Mouse (Mus musculus): ENCODE measurements around the gene AL732309.1.
A peak's percentile ranks its signal among the peaks of the same experiment; 100 is the strongest.

AL732309.1 gene

DNA sequence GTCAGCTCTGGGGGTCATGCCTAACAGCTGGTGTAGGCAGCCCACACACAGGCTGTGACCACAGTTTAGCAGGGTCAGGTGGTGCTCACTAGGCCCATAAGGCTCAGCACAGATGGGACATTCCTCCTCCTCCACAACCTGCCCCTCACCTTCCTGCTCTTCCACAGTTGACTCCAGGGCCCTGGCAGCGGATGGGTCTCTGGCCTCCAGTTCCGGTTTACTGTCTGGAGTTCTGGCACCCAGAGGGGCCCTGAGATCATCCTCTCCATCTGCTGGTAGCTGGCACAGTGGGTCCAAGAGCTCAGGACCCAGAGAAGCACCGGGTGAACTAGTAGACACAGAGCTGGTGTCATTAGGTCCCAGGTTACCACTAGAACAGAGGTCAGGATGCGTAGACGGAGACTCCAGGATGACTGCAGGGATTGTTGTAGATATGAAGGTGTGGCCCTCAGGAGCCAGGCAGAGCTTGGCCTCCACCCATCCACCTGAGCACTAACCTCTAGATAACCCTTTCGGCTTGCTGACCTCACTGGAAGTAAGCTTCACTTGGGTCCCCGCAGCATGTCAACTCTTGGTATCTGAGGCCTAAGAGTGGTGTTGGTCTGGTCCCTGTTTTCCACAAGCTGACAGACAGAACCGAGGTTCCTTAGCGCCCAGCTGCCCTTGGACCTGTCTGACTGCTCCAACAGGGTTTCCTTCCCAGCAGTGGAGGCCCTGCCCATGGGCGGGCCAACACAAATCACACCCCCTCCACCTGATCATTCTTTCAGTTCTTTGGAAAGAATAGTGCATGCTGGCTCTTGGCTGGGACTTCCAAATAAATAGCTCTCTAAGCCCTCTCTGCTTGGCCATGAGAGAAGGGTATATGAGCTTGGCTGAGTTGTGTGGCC is at the start of gene AL732309.1:
AL732309.1 (minus strand) TSS at position 681 of the 890 bp plus-strand sequence.
- peak in 1 of 2 experiments; percentile 56 for DNase-seq

DNA sequence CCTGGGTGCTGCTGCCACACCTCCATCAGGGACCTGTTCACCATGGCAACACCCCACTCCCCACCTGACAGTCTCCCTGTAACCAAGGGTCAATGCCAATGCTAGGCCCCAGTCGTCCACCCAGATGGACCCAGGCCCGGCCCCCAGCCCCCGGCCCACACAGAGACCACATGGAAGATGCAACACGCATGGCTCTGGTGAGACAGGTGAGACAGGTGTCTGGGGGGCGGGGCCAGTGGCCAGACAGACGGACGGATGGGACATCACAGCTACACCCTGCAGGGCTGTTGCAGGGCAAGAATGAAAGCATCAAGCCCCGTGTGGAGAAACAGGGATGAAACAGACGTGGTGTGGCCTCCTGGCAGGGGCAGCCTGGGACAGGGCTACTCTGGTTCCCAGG is 47.0 kb upstream of the AL732309.1 start:
- no peak for DNase-seq

DNA sequence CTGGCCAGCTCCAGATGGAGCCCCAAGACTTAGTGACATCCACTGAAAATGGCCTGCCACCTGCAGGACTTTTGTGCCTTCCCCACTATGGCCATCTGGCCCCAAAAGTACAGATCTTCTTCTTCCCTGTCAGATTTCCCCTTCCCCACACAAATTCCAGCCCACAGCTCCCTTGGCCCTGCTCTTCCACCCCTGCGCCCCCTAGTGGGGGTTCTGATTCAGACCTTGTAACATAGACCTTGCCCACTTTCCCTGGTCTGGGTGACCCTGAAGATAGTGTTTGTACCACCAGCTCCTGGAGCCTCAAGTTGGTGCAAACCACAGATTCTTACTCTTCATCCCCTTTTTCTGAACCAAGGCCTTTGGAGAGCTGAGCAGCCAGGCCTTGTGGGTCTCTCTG is 46.2 kb upstream of the AL732309.1 start:
- DNase-seq: peak; percentile 91 to 96

DNA sequence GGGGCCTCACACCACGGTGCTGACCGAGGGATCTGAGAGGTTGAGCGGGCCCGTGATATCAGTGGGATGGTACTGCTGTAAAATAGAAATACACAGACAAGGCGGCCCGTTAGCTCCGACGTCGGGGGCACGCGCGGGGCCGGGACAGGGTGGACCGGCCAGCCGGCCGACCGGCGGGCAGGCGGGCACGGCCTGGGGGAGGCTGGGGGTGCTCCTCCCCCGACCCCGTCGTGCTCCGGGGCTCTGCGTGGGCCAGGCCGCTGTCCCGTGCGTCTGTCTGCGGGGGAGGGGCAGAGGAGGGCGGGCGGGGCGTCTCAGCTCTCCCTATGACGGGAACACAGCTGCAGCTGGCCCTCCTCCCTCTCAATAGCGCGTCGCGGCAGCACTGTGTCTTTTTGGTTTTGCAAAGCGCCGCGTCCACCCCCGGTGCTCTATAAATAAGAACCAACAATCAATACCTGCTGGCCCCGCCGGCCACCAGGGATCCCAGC is 45.4 kb upstream of the AL732309.1 start:
- DNase-seq: no peak

DNA sequence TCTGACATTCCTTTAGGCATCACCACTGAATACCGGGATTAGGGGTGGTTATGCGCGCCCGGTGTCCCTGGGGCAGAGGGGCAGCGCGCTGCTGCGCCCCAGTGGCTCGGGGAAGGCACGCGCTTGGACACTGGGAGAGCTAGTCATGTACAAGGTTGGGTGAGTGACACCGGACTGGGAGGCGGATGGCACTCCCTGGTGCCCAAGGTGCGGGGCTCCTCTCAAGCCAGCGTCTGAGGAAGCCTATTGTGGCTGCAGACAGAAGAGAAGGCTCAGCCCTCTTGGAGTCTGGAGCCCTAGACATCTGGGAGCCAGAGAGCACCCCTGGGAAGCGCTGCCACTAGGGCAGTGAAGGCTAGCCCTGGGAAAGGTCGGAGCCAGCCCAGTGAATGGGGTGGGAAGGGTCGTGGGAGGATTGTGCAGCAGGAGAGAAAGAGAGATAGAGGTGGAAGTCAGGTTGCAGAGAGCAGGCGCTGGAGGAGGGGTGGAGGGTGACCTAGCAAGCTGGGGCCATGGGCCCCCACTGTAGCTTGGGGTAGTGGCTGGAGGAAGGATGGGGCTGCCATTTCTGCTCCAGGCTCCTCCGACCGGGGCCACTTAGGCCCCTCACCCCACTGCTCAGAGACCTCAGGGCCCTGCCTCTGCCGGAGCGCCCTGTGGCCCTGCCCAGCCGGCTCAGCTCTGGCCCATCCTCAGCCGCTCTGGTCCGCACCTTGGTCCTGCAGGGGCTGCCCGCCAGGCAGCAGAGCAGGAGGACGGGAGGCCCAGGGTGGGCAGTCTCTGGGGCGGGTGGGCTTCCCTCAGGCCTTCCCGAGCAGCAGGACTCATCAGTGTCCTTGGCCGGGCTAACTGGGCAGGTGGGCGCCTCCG is 44.8 kb upstream of the AL732309.1 start:
- DNase-seq: peak in 1 of 2 experiments; percentile 52

DNA sequence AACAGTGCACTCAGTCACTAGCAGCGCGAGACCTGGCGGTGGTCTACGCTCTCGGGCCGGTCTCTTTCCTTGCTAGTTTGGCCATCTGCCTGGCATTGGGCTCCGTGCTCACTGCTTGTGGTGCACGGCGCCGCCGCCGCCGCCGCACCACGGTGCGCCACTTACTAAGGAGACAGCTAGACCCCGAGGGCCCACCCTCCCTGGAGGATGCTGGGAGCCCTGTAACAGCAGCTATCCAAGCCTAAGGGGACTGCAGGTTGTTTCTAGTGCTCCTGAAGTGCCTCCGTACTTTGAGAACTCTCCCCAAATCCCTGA is 44.1 kb upstream of the AL732309.1 start:
- peak in 1 of 2 experiments; percentile 85 for DNase-seq

DNA sequence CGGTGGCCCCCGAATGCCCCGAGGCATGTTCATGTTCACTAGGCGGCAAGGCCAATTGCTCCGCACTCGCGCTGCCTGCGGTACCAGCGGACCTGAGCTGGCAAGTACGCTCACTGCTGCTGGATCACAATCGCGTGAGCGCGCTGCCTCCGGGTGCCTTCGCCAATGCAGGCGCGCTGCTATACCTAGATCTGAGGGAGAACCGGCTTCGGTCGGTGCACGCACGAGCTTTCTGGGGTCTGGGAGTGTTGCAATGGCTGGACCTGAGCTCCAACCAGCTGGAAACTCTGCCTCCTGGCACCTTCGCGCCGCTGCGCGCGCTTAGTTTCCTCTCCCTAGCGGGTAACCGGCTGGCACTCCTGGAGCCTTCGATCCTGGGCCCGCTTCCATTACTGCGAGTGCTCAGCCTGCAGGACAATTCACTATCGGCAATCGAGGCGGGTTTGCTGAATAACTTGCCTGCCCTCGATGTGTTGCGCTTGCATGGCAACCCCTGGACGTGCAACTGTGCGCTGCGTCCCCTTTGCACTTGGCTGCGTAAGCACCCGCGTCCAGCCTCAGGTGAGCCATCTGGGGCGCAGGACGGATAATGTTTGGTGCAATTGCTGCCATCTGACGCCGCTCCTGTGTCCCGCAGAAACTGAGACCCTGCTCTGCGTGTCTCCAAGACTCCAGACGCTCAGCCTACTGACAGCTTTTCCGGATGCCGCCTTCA is 43.6 kb upstream of the AL732309.1 start:
- DNase-seq: peak; percentile 77 to 84

DNA sequence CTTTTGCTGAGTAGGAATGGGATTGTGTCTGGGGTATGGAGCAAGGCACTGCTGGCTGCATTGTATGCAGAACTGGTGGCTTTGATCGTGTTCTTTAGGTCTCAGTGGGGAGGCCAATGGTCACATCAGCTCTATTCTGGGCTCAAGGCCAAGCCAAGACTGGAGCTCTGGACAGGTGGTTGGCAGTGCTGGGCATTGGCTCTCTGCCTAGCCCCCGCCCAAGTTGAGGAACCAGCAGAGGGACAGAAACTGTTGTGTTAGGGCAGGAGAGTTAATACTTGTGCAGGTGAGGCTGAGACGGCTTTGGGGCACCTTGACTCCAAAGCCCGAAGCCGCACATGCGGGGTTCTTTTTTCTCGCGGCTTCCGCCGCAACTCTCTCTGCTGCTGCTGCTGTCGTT is 43.0 kb upstream of the AL732309.1 start, which contains the start of gene Lrrc26:
Lrrc26 (plus strand) TSS at position 265 of the 400 bp plus-strand sequence.
- peak; percentile 87 for DNase-seq

DNA sequence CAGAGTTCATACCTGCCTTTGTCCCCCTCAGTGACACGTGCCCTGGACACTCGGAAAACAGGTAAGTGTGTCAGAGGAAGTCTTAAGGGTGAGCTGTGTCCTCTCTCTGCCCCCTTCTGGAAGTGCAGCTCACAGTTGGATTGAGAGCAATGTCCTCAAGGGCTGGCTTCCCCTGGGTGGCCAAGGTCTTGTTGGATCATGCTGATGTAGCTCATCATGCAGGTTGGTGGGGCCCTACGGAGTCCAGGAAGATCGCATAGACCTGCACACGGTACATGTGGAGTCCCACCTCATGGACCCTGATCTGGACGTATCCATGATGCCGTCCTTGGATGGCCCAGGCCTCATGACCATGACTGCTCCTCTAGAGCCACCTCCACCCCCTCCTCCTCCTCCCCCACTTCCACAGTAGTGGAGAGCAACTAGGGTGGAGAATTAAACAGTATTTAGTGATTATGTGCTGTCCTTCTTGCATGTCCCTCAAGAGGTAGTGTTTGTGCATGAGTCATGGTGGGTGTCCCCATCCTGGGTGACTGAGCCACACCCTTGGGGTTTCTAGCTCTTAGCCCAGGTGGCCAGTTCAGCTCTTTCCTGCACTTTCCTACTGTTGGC is 42.2 kb upstream of the AL732309.1 start:
- peak in 1 of 2 experiments; percentile 47 for DNase-seq

DNA sequence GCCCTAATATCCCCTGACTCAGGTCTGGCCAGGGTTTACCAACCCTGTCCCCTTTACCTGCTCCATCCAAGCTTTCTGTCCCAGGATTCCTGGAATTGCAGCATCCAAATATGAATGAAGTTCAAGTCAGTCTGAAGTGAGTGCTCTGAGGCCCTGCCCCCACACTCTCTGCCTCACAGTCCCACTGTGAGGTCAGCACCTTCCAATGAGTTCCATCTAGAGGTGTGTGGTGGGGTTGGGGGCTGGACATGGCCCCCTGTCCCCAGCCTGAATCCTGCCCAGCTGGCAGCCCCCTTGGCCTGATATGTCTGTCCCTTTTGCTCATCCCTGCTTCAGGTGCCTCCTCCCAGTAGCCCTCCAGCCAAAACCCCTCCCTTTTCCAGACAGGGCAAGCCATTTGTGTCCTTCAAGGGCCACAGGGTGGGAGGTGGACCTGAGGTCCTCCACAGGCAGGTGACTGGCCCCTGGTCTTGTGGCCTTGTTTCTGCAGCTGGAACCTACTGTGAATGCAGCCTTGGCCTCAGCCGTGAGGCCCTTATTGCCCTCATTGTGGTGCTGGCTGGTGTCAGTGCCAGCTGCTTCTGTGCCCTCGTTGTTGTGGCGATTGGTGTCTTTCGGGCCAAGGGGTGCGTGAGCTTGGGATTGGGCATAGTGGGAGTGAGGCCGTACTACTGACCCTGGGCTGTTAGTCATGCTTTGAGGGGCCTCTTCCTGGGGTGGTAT is 41.4 kb upstream of the AL732309.1 start, which contains the start of gene Tmem210:
Tmem210 (plus strand) TSS at position 219 of the 723 bp plus-strand sequence.
- peak; percentile 54 to 55 for DNase-seq

DNA sequence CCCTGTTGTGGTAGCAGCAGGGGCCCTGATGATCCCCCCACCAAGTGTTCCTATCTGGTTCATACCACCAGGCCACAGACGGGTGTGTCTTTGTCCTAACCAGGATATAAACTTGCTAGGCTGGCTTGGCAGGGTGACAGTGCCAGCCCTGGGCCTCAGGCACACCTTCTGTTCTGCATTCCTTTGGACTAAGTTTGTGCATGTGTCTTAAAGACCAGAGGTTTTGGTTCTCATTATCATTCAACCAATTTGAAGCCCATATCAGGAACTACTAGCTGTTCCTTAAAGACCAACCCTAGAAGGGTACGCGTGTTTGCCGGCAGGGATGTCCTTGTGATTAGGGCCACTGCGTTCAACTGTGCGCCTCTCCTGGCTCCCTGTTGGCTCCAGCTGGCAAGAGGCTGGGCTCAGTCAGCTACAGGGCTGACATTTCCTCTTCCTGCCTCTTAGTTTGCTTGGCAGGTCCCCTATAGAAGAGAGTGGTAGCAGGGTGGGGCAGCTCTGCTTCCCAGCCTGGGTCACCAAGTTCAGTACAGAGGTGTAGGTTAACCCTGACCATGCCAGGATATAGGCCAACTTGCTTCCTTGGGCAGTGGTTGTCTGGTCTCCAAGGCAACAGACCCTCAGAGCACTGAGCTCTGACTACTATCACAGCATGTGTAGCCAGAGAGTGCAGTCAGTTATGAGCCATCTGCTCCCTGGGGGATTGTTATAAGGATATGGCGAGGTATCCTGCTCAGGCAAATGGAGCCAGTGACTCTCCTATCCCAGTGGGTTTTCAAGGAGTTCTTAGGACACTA is 40.4 kb upstream of the AL732309.1 start:
- DNase-seq: peak; percentile 69 to 74

DNA sequence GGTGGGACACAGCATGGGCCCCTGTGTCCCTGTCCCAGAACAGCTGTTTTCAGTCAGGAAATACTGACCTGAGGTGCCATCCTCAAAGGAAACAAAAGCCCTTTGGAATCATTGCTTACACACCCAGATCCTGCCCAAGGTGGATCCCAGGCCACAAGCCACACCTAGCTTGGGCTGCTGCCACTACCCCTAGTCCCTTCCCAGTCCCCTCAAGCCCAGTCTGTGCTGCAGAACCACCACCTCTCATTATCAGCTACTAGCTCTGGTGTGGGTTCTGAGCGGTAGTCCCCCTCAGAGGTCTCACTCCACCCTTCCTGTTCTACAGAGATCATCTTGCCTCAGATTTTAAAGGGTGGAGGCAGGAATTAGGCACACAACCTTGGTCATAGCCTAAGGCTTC is 39.7 kb upstream of the AL732309.1 start:
- DNase-seq: peak; percentile 45 to 52

DNA sequence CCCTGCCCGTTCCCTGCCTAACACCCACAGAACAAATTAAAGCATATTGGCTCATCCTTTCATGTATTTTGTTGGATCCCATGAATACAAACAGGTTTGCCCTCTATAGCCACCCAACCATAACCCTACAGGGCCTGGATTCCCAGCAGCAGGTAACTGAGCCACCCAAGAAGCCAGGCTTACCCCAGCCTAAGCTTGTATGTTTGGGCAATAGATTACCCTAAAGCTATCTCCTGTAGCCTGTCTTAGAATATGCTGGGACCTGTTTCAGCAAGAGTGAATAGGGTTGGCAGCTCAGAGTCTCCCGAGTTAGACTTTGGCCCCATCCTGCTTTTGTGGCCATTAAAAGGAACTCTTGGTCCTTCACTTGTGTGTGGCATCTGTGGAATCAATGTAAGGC is 38.9 kb upstream of the AL732309.1 start:
- DNase-seq: no peak

DNA sequence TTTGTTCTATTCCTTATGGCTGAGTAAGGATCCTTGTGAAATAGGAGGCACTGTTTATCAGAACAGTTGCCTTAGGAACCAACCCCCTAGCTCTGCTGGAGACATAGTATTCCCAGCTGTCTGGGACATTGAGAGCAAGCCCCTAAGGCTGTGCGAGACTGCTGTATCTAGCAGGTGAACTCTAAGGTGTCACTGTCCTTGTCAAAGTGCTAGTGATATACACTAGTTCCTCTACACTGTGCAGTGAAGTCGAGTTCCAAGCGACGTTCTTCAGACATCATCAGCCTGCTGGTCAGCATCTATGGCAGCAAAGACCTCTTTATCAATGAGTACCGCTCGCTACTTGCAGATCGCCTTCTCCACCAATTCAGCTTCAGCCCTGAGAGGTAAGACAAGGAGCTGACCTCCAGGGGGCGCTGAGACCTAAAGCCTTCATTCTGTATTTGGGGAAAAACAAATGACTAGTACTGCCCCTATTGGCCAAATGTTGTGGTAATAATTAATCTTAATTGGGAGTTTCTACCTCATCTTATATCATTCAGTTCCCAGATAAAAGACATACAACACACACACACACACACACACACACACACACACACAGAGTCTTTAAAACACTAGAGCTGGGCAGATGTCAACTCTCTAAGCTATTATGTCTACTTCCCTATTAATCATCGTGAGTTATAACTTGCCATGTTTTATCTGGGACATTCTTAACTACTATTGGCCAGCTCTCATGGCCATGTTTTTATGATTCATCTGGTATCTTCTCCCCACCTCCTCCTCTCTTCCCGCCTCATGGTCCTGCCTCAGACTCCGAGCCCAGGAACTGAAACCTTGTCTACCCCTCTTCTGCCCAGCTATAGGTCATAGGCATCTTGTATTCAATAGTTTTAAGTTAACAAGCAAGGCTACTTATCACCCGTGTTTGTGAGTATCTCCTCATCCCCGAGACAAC is 32.5 kb upstream of the AL732309.1 start:
- DNase-seq: peak; percentile 93 to 97

DNA sequence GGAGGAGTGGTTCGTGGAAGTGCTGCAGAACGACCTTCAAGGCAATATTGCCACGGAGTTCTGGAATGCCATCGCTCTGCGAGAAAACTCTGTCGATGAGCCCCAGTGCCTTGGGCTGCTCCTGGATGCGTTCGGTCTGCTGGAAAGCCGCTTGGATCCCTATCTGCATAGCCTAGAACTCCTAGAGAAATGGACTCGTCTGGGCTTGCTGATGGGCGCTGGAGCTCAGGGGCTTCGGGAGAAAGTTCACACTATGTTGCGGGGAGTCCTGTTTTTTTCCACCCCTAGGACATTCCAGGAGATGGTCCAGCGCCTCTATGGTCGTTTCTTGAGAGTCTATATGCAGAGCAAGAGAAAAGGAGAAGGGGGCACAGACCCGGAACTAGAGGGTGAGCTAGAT is 26.3 kb upstream of the AL732309.1 start:
- no peak for DNase-seq

DNA sequence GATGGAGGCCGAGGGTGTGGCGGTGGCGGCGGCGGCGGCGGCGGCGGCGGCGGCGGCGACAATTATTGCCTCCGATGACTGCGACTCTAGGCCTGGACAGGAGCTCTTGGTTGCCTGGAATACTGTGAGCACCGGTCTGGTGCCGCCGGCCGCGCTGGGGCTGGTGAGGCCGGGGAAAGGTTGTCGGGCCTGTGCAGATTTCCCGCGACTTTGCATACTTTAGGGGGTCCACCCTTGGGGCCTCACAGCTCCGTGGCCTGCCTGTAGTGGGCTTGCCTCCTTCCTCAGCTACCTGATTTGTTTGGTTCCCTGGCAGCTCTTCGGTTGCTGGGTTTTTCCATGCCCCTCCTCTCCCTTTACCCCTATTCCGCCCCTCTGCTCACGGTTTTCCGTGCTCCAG is 25.9 kb upstream of the AL732309.1 start:
- DNase-seq: no peak

DNA sequence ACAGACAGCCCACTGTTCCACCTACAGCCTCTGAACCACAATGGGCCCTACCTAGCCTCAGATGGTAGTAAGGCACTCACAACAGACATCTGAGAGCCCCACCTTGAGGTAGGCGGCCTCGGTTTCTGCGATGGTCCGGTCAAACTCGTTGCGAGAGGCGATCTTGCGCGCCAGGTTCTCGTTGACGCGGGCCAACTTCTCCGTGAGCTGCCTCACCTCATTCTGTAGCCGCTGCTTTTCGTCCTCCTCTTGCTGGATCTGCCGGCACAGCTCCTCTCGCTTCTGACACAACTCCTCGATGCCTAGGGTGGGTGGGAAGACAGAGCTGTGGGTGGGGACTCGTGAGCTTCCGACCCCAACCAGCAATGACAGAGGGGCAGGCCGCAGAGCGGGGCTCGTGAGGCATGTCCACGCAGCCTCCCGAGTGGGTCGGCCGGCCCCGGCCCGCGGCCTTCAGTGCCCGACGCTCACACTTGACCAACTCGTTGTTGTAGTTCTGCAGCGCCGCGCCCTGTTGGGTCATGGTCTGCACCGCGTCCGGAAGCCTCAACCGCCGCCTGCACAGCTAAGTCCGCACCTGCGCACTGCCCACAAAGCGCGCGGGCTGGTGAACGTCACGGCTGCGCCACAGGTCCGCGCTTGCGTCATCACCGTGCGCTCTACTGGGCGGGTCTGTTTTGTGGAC is 25.3 kb upstream of the AL732309.1 start, which contains the start of the genes Ssna1 and Anapc2:
Ssna1 (minus strand) TSS at position 612 of the 685 bp plus-strand sequence.
Anapc2 (plus strand) TSS at position 652 of the 685 bp plus-strand sequence.
- peak; percentile 98 to 99 for DNase-seq

DNA sequence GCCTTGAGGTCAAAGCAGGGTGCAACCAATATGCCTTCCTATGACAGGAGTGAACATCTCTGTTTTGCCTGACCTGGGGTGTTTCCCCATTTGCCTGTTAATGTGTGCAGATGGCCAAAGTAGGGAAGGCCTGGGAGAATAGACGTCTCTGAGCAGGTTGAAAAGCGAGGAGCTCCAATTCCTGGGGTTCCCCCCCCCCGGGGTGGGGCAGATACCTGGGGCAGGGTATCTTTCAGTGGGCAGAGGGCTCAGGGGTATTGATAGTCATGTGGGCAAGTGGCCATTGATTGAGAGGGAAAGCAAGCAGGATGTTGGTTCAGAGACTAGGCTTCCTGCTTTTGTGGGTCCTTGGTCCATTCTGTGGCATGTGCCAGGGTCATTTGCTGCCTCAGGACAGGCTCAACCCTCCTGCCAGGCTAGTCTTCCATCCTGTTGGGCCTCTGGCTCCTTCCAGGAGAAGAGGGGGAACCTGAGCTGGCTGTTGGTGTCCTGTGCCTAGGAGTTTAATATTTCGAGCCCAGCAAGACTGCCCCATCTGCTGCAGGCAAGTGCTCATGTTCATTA is 21.2 kb upstream of the AL732309.1 start:
- peak; percentile 54 to 60 for DNase-seq
